ENCODE assay signal across 19 mouse cellular contexts in the genomic region with DNA sequence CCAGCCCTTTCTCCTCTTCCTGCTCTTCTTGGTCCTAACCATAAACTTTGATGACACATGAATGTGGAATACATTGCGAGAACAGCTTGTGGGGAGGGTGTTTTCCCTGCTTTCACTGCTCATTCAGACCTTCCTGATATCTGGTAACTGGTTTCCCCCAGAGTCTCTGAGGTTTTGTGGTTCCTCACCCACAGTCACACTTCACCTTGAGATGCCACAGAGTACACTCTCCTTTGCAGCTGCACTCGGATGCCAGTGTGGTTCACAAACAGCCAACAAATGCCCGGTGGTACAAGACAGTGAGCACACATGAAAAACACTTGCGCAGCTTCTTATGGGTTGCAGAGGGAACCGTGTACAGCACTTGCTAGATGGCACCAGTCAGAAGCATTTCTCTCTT. TPM values are rescaled to one million over a fixed set of nuclear protein-coding genes. Genes with fewer than 3 reads are reported as not detected.
DNase-seq lines count a peak whose midpoint lies in the region; ATAC-seq and TF ChIP-seq lines count a peak whose summit lies in the region.
"Had no signal": no experiment of that assay in that cellular context is flagged by ENCODE, and none has a peak within 500 bp of the region (broad histone marks: within the 10 kb centered on the region; RNA-seq: fewer than 3 reads in every experiment).

No protein-coding gene starts in this region.

- peak; percentile 18 for DNase-seq in liver, postnatal 0 days
- no peak for DNase-seq in liver
- DNase-seq in spleen, postnatal 36 days (ENCODE audit: low spot score in 2 of 2): peak; percentile 54 to 58
- no peak for DNase-seq in left cerebral cortex, postnatal 25 days (ENCODE audit: low spot score in 2 of 2)
- no peak for DNase-seq in cerebellum, adult 9-10 months
- DNase-seq in forebrain, embryonic 14.5 days (ENCODE audit: low spot score): no peak
- DNase-seq: adrenal gland, postnatal 25 days; cerebellum, postnatal 25 days; gastrocnemius, postnatal 10 days; heart, postnatal 10 days; kidney, adult 2 months; lung, postnatal 36 days had no signal

- 48% methylated on average over 5 of the region's 5 CpGs for WGBS in liver, postnatal 0 days (ENCODE audit: insufficient replicate concordance)
- 85% methylated on average over 5 of the region's 5 CpGs for WGBS in kidney, embryonic 14.5 days
- 91% methylated on average over 5 of the region's 5 CpGs for whole genome bisulfite sequencing in forebrain, embryonic 14.5 days

- no peak overlapping the region for H3K4me2 ChIP-seq in liver, postnatal 0 days (ENCODE audit: low read depth, low read length)
- H3K4me2 ChIP-seq in kidney, embryonic 14.5 days (replicated peaks; ENCODE audit: low read depth, low read length): no peak overlapping the region
- H3K4me2 ChIP-seq in forebrain, embryonic 14.5 days (ENCODE audit: low read length): no peak overlapping the region
- H3K4me2 ChIP-seq: embryonic facial prominence, embryonic 12.5 days; hindbrain, embryonic 15.5 days; limb, embryonic 13.5 days; midbrain, embryonic 13.5 days had no signal

- no peaks in the 10 kb centered on the region for H3K27me3 ChIP-seq in liver, postnatal 0 days (ENCODE audit: insufficient read depth, low read length)
- no peaks in the 10 kb centered on the region for H3K27me3 ChIP-seq in kidney, embryonic 14.5 days (ENCODE audit: control insufficient read depth, insufficient read depth, low read length)
- no peaks in the 10 kb centered on the region for H3K27me3 ChIP-seq in forebrain, embryonic 14.5 days (replicated peaks; ENCODE audit: control insufficient read depth, insufficient read depth, low read length)
- H3K27me3 ChIP-seq: embryonic facial prominence, embryonic 12.5 days; hindbrain, embryonic 15.5 days; limb, embryonic 13.5 days; midbrain, embryonic 13.5 days had no signal

- no peaks in the 10 kb centered on the region for H3K4me1 ChIP-seq in liver, postnatal 0 days (ENCODE audit: insufficient read depth)
- no peaks in the 10 kb centered on the region for H3K4me1 ChIP-seq in kidney, embryonic 14.5 days (ENCODE audit: control insufficient read depth, insufficient read depth, low read length)
- H3K4me1 ChIP-seq in forebrain, embryonic 14.5 days (ENCODE audit: control insufficient read depth, insufficient read depth, low read length): no peaks in the 10 kb centered on the region
- H3K4me1 ChIP-seq: embryonic facial prominence, embryonic 12.5 days; hindbrain, embryonic 15.5 days; limb, embryonic 13.5 days; midbrain, embryonic 13.5 days had no signal

- H3K9me3 ChIP-seq in liver, postnatal 0 days (ENCODE audit: low read length): no peaks in the 10 kb centered on the region
- H3K9me3 ChIP-seq in kidney, embryonic 14.5 days (ENCODE audit: control insufficient read depth, low read length): no peaks in the 10 kb centered on the region
- no peaks in the 10 kb centered on the region for H3K9me3 ChIP-seq in forebrain, embryonic 14.5 days (replicated peaks; ENCODE audit: control insufficient read depth, low read length)
- H3K9me3 ChIP-seq: embryonic facial prominence, embryonic 12.5 days; hindbrain, embryonic 15.5 days; limb, embryonic 13.5 days; midbrain, embryonic 13.5 days had no signal

- intact Hi-C loops in left cerebral cortex, postnatal 25 days (cut with DNase I): no loop called here

- no peak for TF ChIP-seq EP300 in liver, postnatal 0 days (IDR thresholded peaks at IDR 0.05; ENCODE audit: low read depth)

- no peak for TF ChIP-seq CTCF in liver, postnatal 0 days (IDR thresholded peaks at IDR 0.05; ENCODE audit: low read depth)

- H3K36me3 ChIP-seq in liver, postnatal 0 days (replicated peaks; ENCODE audit: insufficient read depth, low read length): no peaks in the 10 kb centered on the region
- no peaks in the 10 kb centered on the region for H3K36me3 ChIP-seq in kidney, embryonic 14.5 days (ENCODE audit: control insufficient read depth, insufficient read depth, low read length)
- H3K36me3 ChIP-seq in forebrain, embryonic 14.5 days (ENCODE audit: control insufficient read depth, insufficient read depth, low read length): no peaks in the 10 kb centered on the region
- H3K36me3 ChIP-seq: embryonic facial prominence, embryonic 12.5 days; hindbrain, embryonic 15.5 days; limb, embryonic 13.5 days; midbrain, embryonic 13.5 days had no signal

- H3K9ac ChIP-seq in liver, postnatal 0 days (replicated peaks): no peak overlapping the region
- no peak overlapping the region for H3K9ac ChIP-seq in kidney, embryonic 14.5 days (ENCODE audit: low read depth, low read length)
- H3K9ac ChIP-seq in forebrain, embryonic 14.5 days (ENCODE audit: low read length): no peak overlapping the region
- H3K9ac ChIP-seq: embryonic facial prominence, embryonic 12.5 days; hindbrain, embryonic 15.5 days; limb, embryonic 13.5 days; midbrain, embryonic 13.5 days had no signal

- no peak for ATAC-seq in liver, postnatal 0 days
- ATAC-seq in hematopoietic stem cell, adult 5-6 weeks (replicated peaks in 1 of 2; ENCODE audit: insufficient read depth in 1 of 2, low FRiP score in 2 of 2, low TSS enrichment in 1 of 2, low read depth in 1 of 2, poor library complexity in 2 of 2, severe bottlenecking in 2 of 2): peak; percentile 97 to 98
- ATAC-seq in kidney, embryonic 14.5 days (ENCODE audit: low FRiP score, low TSS enrichment): no peak
- ATAC-seq in forebrain, embryonic 14.5 days: no peak
- ATAC-seq: midbrain, embryonic 13.5 days had no signal

- no peak overlapping the region for H3K4me3 ChIP-seq in liver, postnatal 0 days (ENCODE audit: low read depth, low read length)
- H3K4me3 ChIP-seq in kidney, embryonic 14.5 days (ENCODE audit: low read length): no peak overlapping the region
- no peak overlapping the region for H3K4me3 ChIP-seq in forebrain, embryonic 14.5 days (ENCODE audit: low read depth, low read length)
- H3K4me3 ChIP-seq: embryonic facial prominence, embryonic 12.5 days; hindbrain, embryonic 15.5 days; limb, embryonic 13.5 days; midbrain, embryonic 13.5 days had no signal

- no peak overlapping the region for H3K27ac ChIP-seq in liver, postnatal 0 days (ENCODE audit: low read depth)
- no peak overlapping the region for H3K27ac ChIP-seq in kidney, embryonic 14.5 days (ENCODE audit: low read depth, low read length)
- no peak overlapping the region for H3K27ac ChIP-seq in forebrain, embryonic 14.5 days (ENCODE audit: low read depth, low read length)
- H3K27ac ChIP-seq: embryonic facial prominence, embryonic 12.5 days; hindbrain, embryonic 15.5 days; limb, embryonic 13.5 days; midbrain, embryonic 13.5 days had no signal

RNA-seq across cellular contexts. Expression of a gene that starts 32.5 kb away (rescaled TPM):
- polyA plus RNA-seq in liver, postnatal 0 days (2015; fragmentation: Nextera tagmentation; extraction: Ambion mirVana): 13.1 and 13.8 TPM in 2 replicates
- total RNA-seq in hematopoietic stem cell, adult 5-6 weeks (2017): 0.13 TPM in 1 of 2 replicates, not detected in the other
- total RNA-seq in left cerebral cortex, postnatal 25 days (2021): 1 to 10 TPM; 3.5 to 4.1 TPM
- polyA plus RNA-seq in kidney, embryonic 14.5 days (2014; fragmentation: Nextera tagmentation; extraction: Ambion mirVana): 1.4 and 2.5 TPM in 2 replicates
- polyA plus RNA-seq in forebrain, embryonic 14.5 days (2014; fragmentation: Nextera tagmentation; extraction: Ambion mirVana): 0.52 and 1.1 TPM in 2 replicates
- total RNA-seq: MEL had no signal

Comparison
In these comparisons a context has a peak if more than half of its experiments do, and no peak if none do; other contexts are left out.
1. DNase-seq: peak in liver, postnatal 0 days (single experiment) and spleen, postnatal 36 days (2 of 2); none in liver (single experiment), left cerebral cortex, postnatal 25 days (0 of 2), cerebellum, adult 9-10 months (single experiment) and forebrain, embryonic 14.5 days (single experiment).
2. ATAC-seq: peak in hematopoietic stem cell, adult 5-6 weeks (2 of 2); none in liver, postnatal 0 days (single experiment), kidney, embryonic 14.5 days (single experiment) and forebrain, embryonic 14.5 days (single experiment).